Mouse (Mus musculus): ENCODE measurements around the gene Rtbdn. TPM values are rescaled to one million over a fixed set of nuclear protein-coding genes. Genes with fewer than 3 reads are reported as not detected.
A peak's percentile ranks its signal among the peaks of the same experiment; 100 is the strongest.

The Rtbdn gene
- polyA plus RNA-seq, 1 experiment from 2014 or later, result 0.19 TPM

- Histone ChIP-seq H3K27ac (no peak overlapping the region), H3K4me2 (no peak overlapping the region), H3K36me3 (no peaks in the 10 kb centered on the region), H3K9me3 (no peaks in the 10 kb centered on the region), H3K4me1 (peaks cover 16% of the 10 kb centered on the region), H3K9ac (no peak overlapping the region), H3K4me3 (no peak overlapping the region), H3K27me3 (peaks cover 80% of the 10 kb centered on the region)
- no peak for ATAC-seq (ENCODE audit: insufficient number of reproducible peaks, low FRiP score, low TSS enrichment, low read depth)
- 22% methylated on average over 4 of the region's 4 CpGs for WGBS
Measured at GRCm38 (mm10) chr8:84943699-84944098, 3.1 kb upstream of the Rtbdn start.

GRCm38 (mm10) chr8:84944478-84945160 lies 2.2 kb upstream of the Rtbdn start:
- no peak for ATAC-seq (ENCODE audit: insufficient number of reproducible peaks, low FRiP score, low TSS enrichment, low read depth)
- Histone ChIP-seq H3K4me3 (no peak overlapping the region), H3K27ac (no peak overlapping the region), H3K4me2 (no peak overlapping the region), H3K27me3 (peaks cover 75% of the 10 kb centered on the region), H3K9me3 (no peaks in the 10 kb centered on the region), H3K4me1 (peaks cover 16% of the 10 kb centered on the region), H3K9ac (no peak overlapping the region), H3K36me3 (no peaks in the 10 kb centered on the region)
- WGBS, result 3% methylated on average over 26 of the region's 26 CpGs

- Histone ChIP-seq H3K4me2 (peak overlapping the region; percentile 84; the same call in 1 of the 2 replicates), H3K4me3 (peak overlapping the region; percentile 43; the same call in 1 of the 2 replicates)
- no peak for ATAC-seq (ENCODE audit: insufficient number of reproducible peaks, low FRiP score, low TSS enrichment, low read depth)
Measured at GRCm38 (mm10) chr8:84945235-84945632, 1.6 kb upstream of the Rtbdn start.

GRCm38 (mm10) chr8:84945633-84946527 lies 911 bp upstream of the Rtbdn start:
- H3K4me2 ChIP-seq, result peak overlapping the region; percentile 84
- H3K9me3 ChIP-seq, result no peaks in the 10 kb centered on the region
- H3K36me3 ChIP-seq, result no peaks in the 10 kb centered on the region
- H3K4me1 ChIP-seq, result peaks cover 16% of the 10 kb centered on the region
- H3K27me3 ChIP-seq, result peaks cover 81% of the 10 kb centered on the region
- H3K9ac ChIP-seq, result no peak overlapping the region
- no peak for ATAC-seq (ENCODE audit: insufficient number of reproducible peaks, low FRiP score, low TSS enrichment, low read depth)
- H3K27ac ChIP-seq, result no peak overlapping the region
- H3K4me3 ChIP-seq, result peak overlapping the region; percentile 43
- WGBS, result under 1% methylated on average over 44 of the region's 67 CpGs

More at GRCm38 (mm10) chr8:84945235-84945632, 1.6 kb upstream of the Rtbdn start:
- WGBS, result 5% methylated on average over 11 of the region's 11 CpGs
- H3K27ac ChIP-seq, result no peak overlapping the region
- peaks cover 79% of the 10 kb centered on the region for H3K27me3 ChIP-seq
- H3K36me3 ChIP-seq, result no peaks in the 10 kb centered on the region
- no peaks in the 10 kb centered on the region for H3K9me3 ChIP-seq
- no peak overlapping the region for H3K9ac ChIP-seq
- peaks cover 16% of the 10 kb centered on the region for H3K4me1 ChIP-seq

- 10% methylated on average over 9 of the region's 9 CpGs for WGBS
- Histone ChIP-seq H3K4me3 (no peak overlapping the region), H3K36me3 (no peaks in the 10 kb centered on the region), H3K4me1 (peaks cover 16% of the 10 kb centered on the region), H3K27me3 (peaks cover 83% of the 10 kb centered on the region), H3K27ac (no peak overlapping the region), H3K9ac (no peak overlapping the region), H3K4me2 (no peak overlapping the region), H3K9me3 (no peaks in the 10 kb centered on the region)
- no peak for ATAC-seq (ENCODE audit: insufficient number of reproducible peaks, low FRiP score, low TSS enrichment, low read depth)
Measured at GRCm38 (mm10) chr8:84947241-84947545, 402 bp downstream of the Rtbdn start.

- 21% methylated on average over 12 of the region's 12 CpGs for WGBS
- Histone ChIP-seq H3K27me3 (peaks cover 74% of the 10 kb centered on the region), H3K9ac (no peak overlapping the region), H3K4me2 (no peak overlapping the region), H3K4me1 (peaks cover 17% of the 10 kb centered on the region), H3K9me3 (no peaks in the 10 kb centered on the region), H3K4me3 (no peak overlapping the region), H3K27ac (no peak overlapping the region), H3K36me3 (no peaks in the 10 kb centered on the region)
- no peak for ATAC-seq (ENCODE audit: insufficient number of reproducible peaks, low FRiP score, low TSS enrichment, low read depth)
Measured at GRCm38 (mm10) chr8:84949753-84950152, 3.0 kb downstream of the Rtbdn start.

GRCm38 (mm10) chr8:84952612-84953255 lies 5.9 kb downstream of the Rtbdn start:
- 0 out of 2 replicates have a peak overlapping the region, but pooled peaks have one; percentile 14 for H3K4me2 ChIP-seq
- peaks cover 47% of the 10 kb centered on the region for H3K27me3 ChIP-seq
- 4% methylated on average over 18 of the region's 18 CpGs for WGBS
- no peak overlapping the region for H3K27ac ChIP-seq
- no peak for ATAC-seq (ENCODE audit: insufficient number of reproducible peaks, low FRiP score, low TSS enrichment, low read depth)
- H3K4me1 ChIP-seq, result peaks cover 5% of the 10 kb centered on the region
- no peak overlapping the region for H3K4me3 ChIP-seq
- H3K9ac ChIP-seq, result no peak overlapping the region
- H3K9me3 ChIP-seq, result no peaks in the 10 kb centered on the region
- peaks cover 10% of the 10 kb centered on the region for H3K36me3 ChIP-seq

- peaks cover 31% of the 10 kb centered on the region for H3K36me3 ChIP-seq
- 49% methylated on average over 2 of the region's 2 CpGs for WGBS
Measured at GRCm38 (mm10) chr8:84956768-84957167, 10.0 kb downstream of the Rtbdn start.

GRCm38 (mm10) chr8:84959811-84960210 lies 13.0 kb downstream of the Rtbdn start:
- no peak overlapping the region for H3K9ac ChIP-seq

More at GRCm38 (mm10) chr8:84956768-84957167, 10.0 kb downstream of the Rtbdn start:
- Histone ChIP-seq H3K4me2 (no peak overlapping the region), H3K27me3 (peaks cover 16% of the 10 kb centered on the region), H3K9me3 (no peaks in the 10 kb centered on the region), H3K27ac (no peak overlapping the region), H3K4me1 (peaks cover 5% of the 10 kb centered on the region), H3K9ac (no peak overlapping the region), H3K4me3 (no peak overlapping the region)
- no peak for ATAC-seq (ENCODE audit: insufficient number of reproducible peaks, low FRiP score, low TSS enrichment, low read depth)

GRCm38 (mm10) chr8:84963952-84964351 lies 17.2 kb downstream of the Rtbdn start:
- 87% methylated on average over 4 of the region's 4 CpGs for WGBS

More at GRCm38 (mm10) chr8:84959811-84960210, 13.0 kb downstream of the Rtbdn start:
- H3K4me3 ChIP-seq, result no peak overlapping the region
- H3K36me3 ChIP-seq, result peaks cover 34% of the 10 kb centered on the region
- 91% methylated on average over 7 of the region's 7 CpGs for WGBS
- no peak for ATAC-seq (ENCODE audit: insufficient number of reproducible peaks, low FRiP score, low TSS enrichment, low read depth)
- no peak overlapping the region for H3K4me2 ChIP-seq
- H3K9me3 ChIP-seq, result no peaks in the 10 kb centered on the region
- H3K27ac ChIP-seq, result no peak overlapping the region
- no peaks in the 10 kb centered on the region for H3K27me3 ChIP-seq
- H3K4me1 ChIP-seq, result peaks cover 1% of the 10 kb centered on the region

GRCm38 (mm10) chr8:84965731-84966291 lies 19.0 kb downstream of the Rtbdn start:
- peak overlapping the region; percentile 65 for H3K4me3 ChIP-seq
- H3K9me3 ChIP-seq, result no peaks in the 10 kb centered on the region
- H3K9ac ChIP-seq, result peak overlapping the region; percentile 64
- ATAC-seq (ENCODE audit: insufficient number of reproducible peaks, low FRiP score, low TSS enrichment, low read depth), result peak; percentile 78
- WGBS, result 0% methylated on average over 41 of the region's 41 CpGs
- no peaks in the 10 kb centered on the region for H3K27me3 ChIP-seq
- peak overlapping the region; percentile 82 for H3K27ac ChIP-seq
- H3K4me1 ChIP-seq, result peaks cover 33% of the 10 kb centered on the region
- peak overlapping the region; percentile 79 for H3K4me2 ChIP-seq
- H3K36me3 ChIP-seq, result peaks cover 8% of the 10 kb centered on the region; the same call in 1 of the 2 replicates

More at GRCm38 (mm10) chr8:84963952-84964351, 17.2 kb downstream of the Rtbdn start:
- no peak for ATAC-seq (ENCODE audit: insufficient number of reproducible peaks, low FRiP score, low TSS enrichment, low read depth)
- H3K4me1 ChIP-seq, result peaks cover 24% of the 10 kb centered on the region
- H3K36me3 ChIP-seq, result peaks cover 17% of the 10 kb centered on the region
- H3K4me3 ChIP-seq, result no peak overlapping the region
- no peak overlapping the region for H3K9ac ChIP-seq
- H3K4me2 ChIP-seq, result no peak overlapping the region
- no peak overlapping the region for H3K27ac ChIP-seq
- H3K9me3 ChIP-seq, result no peaks in the 10 kb centered on the region
- H3K27me3 ChIP-seq, result no peaks in the 10 kb centered on the region

All from limb, embryonic 15.5 days (tissue).